Mouse (Mus musculus) spleen, embryonic (tissue): ENCODE data around the gene Clstn2.

Experiments used
- CTCF ChIA-PET: fragments of 350-600 bp; sonication (Branson Sonifier 250); formaldehyde crosslinking; loops from one replicate; lab custom pipeline; 2022; lab: Charles Lee

The Clstn2 gene

DNA sequence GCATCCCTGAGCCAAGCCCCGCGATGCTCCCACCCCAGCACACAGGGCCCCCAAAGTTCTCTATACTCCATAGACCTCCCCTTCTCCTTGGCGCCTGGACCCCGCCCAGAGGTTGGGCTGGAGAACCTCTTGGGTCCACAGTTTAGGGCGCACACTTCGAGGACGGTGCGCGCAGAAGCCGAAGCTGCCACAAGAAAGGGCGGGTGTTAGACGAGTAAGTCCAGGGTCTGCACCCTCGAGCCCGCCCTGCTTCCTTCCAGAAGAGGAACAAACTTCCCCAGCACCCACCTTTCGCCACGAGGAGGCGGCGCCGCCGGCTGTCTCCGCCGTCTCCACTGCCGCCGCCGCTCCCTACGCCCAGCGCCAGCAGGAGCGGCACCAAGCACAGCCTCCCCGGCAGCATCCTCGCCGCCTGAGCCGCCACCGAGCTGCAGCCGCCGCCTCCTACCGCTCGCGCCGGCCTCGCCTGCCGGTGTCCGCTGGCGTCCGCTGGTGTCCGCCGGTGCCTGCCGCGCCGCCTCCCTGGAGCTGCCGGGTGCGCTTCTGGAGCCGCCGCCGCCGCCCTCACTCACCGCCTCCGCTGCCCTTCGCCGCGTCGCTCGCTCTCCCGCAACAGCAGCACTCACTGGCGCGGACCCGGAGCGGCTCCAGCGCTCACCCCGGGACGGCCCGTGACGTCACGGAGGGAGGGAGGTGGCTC, at the start of gene Clstn2:
Clstn2 (minus strand) TSS at position 609 of the 700 bp plus-strand sequence.
- CTCF ChIA-PET: no interaction called here

GRCm38 (mm10) chr9:98067767-98068166, 34.8 kb upstream of the Clstn2 start:
- CTCF ChIA-PET: no interaction called here

GRCm38 (mm10) chr9:98061646-98062045, 28.7 kb upstream of the Clstn2 start:
- CTCF ChIA-PET: no interaction called here

DNA sequence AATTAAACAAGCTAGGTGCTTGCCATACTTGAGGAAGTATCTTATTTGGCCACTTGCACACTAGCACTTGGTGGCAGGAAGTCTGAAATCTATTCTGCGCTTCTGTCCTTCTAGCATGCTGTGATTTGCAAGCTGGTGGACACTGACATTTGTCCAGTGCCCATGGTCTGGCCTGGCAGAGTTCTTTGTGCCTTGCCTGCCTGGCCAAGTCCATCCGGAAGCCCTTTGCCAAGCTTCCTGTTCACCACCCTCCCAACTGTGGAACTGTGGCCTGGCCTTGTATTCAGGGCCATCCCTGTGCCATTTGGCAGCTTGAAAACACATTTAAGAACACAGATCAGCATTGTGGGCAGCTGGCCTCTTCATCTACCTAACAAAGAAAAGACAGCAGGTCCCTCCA, 24.3 kb upstream of the Clstn2 start:
- CTCF ChIA-PET: no interaction called here

DNA sequence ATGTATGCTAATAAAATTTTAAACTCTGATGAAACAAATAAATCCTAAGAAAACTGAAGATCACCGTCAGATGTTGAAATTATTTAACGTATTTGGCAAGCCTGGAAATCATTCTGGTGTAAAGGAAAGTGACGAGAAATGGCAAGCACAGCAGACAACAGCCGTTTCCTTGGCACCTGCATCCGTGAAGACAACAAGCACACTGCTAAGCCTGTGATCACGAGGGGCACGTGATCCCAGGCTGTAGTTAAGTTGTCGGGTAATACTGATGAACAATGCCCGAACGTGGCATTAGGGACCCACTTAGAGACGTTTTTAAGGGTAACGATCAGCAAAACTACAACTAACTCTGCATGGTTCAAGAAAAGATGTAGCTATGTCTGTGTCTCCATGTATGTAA, 18.4 kb upstream of the Clstn2 start:
- CTCF ChIA-PET: no interaction called here

DNA sequence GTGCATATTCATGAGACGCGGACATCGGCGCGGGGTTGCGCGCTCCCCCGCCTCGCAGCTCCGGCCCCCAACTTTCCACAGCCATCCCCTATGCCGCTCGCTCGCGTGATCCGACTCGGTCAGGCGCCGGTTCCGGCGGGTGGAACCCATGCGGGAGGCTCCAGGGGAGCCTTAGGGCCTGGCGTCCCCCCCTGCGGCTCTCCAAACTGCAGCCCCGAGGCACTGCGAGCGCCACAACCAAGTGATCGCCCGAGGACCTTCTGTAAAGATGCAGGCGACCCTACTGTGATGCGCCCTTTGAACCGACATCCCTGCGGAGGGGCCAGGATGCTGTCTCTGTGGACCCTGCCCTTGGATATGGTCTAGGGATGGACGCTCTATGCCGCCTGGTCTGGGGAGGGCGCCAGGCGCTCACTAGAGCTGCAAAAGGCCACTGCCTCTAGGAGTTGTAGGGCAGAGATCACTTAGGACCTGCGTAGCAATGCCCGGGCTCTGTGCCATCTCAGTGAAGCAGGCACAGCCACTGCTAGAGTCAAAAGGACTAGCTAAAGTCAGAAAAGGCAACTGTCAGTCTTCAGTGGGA, 383 bp upstream of the Clstn2 start:
- CTCF ChIA-PET: no interaction called here

DNA sequence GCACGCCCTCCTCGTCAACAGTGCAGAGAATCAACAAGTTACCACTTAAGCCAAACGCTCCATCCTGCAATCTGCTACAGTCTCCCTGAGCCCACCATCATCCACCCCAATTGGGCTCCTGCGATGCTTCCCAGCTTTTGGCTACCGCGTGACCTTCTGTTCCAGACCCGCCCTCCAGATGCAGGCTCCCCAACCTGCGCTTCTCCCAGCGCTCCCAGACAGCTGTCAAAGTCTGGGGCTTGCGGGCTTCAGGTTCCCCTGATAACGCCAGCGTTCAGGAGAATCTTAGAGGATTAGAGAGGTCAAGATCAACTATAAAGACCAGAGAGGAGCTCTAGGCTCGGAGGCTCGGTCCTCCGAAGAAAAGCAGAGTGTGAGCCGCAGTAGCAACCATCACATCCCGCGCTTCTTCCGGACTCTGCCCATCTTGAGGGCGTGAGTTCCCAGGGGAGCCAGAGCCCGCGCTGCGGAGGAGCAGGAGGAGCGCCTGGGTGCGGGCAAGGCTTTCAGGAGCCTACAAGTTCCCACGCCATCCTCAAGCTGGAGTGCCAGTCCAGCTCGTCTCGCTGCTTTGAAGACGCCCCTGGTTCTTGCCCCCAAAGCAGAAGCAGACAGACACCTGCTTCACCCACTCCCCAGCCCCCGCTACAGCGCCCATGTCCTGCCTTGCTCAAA, 946 bp downstream of the Clstn2 start:
- CTCF ChIA-PET: no interaction called here

- CTCF ChIA-PET: no interaction called here
These were observed 2.3 kb downstream of the Clstn2 start for GRCm38 (mm10) chr9:98030715-98031114.

DNA sequence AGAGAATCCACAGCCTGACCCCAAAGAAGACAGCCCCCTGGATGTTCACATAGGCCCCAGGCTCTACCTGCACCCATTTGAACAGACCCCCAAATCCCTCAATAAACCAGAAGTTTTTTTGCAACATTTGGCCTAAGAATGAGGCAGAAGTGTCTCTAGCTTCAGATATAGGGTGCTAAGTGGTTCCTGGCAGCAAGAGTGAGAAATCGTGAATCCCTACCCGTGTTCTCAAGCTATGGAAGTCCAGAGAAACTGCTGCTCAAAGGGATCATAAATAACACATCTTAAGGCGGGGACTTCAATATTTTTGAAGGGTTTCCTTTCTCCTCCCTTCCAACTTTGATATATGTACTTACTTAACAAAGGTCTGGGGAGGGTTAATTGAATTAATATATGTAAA, 7.4 kb downstream of the Clstn2 start:
- CTCF ChIA-PET: no interaction called here

DNA sequence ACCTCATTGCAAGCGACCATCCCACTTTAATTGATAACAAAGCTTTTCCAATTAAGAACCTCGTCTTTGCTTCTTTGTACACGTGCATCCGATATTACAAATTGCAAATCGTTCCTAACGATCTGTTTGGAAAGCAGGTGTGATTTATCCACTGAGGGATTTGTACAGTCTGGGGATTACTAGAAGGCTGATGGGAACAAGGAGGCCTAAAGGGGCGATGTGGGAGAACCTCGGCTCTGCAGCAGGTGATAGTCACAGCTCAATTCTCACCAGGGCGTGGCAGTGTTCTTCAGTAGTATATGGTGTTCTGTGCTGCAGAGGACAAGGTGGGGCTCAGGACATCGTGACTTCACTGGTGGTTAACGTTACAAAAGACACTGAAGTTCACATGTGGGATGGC, 9.9 kb downstream of the Clstn2 start:
- CTCF ChIA-PET: no interaction called here

DNA sequence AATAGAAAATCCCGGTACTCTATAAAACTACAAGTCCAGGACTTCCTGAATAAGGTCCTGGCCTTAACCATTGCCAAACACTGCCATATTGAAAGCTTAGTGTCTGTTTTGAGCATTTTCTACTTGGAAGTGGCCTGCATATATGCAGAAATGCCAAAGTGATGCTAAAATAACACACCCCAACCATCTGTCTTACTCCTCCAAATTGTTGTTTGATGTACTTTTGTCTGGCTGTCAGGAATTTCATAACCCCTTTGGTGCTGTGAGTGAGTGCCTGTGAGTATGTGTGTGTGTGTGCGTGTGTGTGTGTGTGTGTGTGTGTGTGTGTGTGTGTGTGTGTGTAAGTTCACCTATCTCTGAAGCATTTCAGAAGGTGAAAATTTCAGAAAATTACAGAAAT, 13.1 kb downstream of the Clstn2 start:
- CTCF ChIA-PET: no interaction called here

DNA sequence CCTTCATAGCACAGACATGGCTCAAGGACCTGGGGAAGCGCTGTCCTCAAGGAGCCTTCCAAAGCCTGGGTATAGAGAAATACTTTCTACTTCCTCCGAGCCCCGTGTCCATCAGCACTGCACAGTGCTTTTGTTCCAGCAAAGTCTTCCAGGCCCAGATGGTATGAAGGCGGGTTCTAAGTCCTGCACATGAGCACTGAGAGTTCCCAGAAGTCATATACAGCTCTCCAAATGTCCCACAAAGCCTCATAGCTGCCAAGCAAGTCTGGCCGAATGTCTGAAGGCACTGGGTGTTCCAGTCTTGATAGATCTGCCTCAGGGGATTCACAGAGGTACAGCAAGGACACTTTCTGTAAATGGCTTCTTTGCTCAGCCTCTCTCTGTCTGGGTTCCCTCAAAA, 14.3 kb downstream of the Clstn2 start:
- CTCF ChIA-PET: no interaction called here

DNA sequence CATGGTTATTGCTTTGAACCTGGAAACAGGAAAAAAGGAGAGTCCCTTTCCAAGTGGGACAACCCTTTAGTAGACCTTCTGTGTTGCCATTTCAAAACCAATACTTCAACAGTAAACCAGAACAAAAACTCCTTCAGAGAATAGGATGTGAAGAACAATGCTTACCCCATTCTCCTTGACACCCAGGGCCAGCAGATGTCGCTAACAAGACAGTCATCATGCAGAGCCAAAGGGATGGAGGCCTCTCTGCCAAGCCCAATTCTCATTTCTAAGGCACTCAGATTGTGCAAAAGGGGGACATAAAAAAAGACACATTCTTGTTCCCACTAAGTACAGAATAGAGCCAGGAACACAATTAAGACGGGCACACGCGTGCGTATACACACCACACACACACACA, 16.4 kb downstream of the Clstn2 start:
- CTCF ChIA-PET: no interaction called here

GRCm38 (mm10) chr9:97996349-97996748, 36.6 kb downstream of the Clstn2 start:
- CTCF ChIA-PET: no interaction called here

- CTCF ChIA-PET: no interaction called here
These were observed 37.3 kb downstream of the Clstn2 start for GRCm38 (mm10) chr9:97995723-97996122.

DNA sequence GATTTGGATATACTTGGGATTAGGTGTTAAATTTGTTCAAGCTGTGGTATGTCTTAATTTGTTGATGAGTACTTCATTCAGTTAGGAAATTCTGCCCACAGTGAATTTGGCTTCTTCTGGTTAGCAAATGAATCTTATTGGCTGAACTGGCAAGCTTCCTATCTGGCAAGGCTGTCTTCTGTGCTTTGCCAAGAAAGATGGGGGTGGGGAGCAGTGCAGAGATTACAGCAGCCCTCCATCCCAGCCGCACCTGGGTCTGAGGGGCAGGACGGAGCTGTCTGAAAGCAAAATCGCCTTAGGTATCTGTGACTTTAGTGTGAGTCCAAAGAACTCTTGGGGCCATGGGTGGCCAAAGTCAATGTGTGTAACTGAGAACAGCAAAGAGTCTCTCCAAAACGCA, 40.9 kb downstream of the Clstn2 start:
- CTCF ChIA-PET: no interaction called here

- CTCF ChIA-PET: no interaction called here
These were observed 55.6 kb downstream of the Clstn2 start for GRCm38 (mm10) chr9:97977339-97977738.

GRCm38 (mm10) chr9:97974801-97975347, 58.1 kb downstream of the Clstn2 start:
- CTCF ChIA-PET: no interaction called here

DNA sequence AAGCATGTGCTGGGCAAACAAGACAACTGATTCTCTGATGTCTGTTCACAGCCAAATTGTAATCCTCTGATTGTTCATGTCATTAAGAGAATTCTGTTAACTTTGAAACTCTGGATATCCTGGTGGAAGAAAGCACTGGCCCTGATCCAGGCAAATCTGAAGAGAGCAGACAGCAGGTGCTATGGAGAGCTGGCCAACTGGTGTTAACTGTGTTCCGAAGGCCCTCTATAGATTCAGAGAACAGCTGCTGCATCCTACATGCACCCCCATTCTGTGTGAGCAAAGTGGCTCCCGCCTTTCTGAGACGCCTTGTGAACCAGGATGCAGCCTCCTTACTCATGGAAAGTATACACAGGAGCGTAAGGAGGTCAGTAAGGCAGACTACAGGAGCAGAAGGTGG, 66.3 kb downstream of the Clstn2 start:
- CTCF ChIA-PET: no interaction called here

GRCm38 (mm10) chr9:97957508-97957907, 75.5 kb downstream of the Clstn2 start:
- CTCF ChIA-PET: no interaction called here

DNA sequence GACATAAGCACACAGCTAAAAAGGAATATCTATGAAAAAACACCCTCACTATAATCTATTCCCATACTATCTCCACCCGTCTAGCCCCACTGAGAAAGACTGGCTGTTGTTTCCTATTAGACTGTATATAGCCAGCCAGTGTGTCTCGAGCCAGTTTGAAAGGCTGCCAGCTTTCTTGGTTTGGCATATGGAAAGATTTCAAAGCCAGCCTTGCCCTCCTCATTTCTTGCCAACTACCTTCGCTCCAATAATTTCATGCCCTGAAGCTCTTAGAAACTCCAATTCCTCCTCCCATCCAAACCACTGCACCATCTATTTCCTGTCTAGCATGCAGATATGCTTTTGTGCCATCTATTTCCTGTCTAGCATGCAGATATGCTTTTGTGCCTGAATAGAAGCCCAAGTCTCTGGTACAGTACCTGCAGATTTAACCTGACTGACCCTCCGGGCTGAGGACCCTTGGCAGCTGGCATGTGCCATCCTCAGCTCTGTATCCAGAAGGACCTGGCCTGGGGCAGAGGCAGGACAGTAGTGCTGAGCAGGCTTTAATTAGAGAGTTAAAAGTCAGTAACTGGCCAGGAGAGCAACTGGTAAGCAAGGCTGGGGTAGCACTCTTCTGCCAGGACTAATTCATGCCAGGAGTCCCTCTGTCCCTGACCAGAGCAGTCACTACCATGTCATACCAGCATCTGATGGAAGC, 76.4 kb downstream of the Clstn2 start:
- CTCF ChIA-PET: no interaction called here

- CTCF ChIA-PET: no interaction called here
These were observed 79.1 kb downstream of the Clstn2 start for GRCm38 (mm10) chr9:97953746-97954359.
